Mouse (Mus musculus): ENCODE measurements around the gene Setd7. TPM values are rescaled to one million over a fixed set of nuclear protein-coding genes. Genes with fewer than 3 reads are reported as not detected.

Setd7 gene
- polyA plus RNA-seq, 1 experiment from 2014 or later, result 3.6 TPM

- WGBS, result 97% methylated on average over 5 of the region's 5 CpGs
- H3K4me1 ChIP-seq (ENCODE audit: control insufficient read depth, insufficient read depth, low read length), result no peaks in the 10 kb centered on the region
Observed at GRCm38 (mm10) chr3:51511983-51512382, 48.7 kb downstream of the Setd7 start.

GRCm38 (mm10) chr3:51510903-51511302 lies 49.8 kb downstream of the Setd7 start:
- Histone ChIP-seq H3K9ac (replicated peaks; ENCODE audit: low read length) (no peak overlapping the region), H3K4me3 (replicated peaks; ENCODE audit: low read depth, low read length) (no peak overlapping the region), H3K27ac (replicated peaks; ENCODE audit: low read depth, low read length) (no peak overlapping the region), H3K4me2 (ENCODE audit: low read length) (no peak overlapping the region), H3K27me3 (ENCODE audit: control insufficient read depth, insufficient read depth, low read length) (no peaks in the 10 kb centered on the region), H3K9me3 (ENCODE audit: control insufficient read depth, low read length) (no peaks in the 10 kb centered on the region), H3K36me3 (ENCODE audit: control insufficient read depth, insufficient read depth, low read length) (0 out of 2 replicates have a peak, but pooled peaks cover 4% of the 10 kb centered on the region), H3K4me1 (ENCODE audit: control insufficient read depth, insufficient read depth, low read length) (no peaks in the 10 kb centered on the region)
- DNase-seq (peak; percentile 85), ATAC-seq (ENCODE audit: low FRiP score, low TSS enrichment) (no peak)
- WGBS, result 32% methylated on average over 8 of the region's 8 CpGs

More at GRCm38 (mm10) chr3:51511983-51512382, 48.7 kb downstream of the Setd7 start:
- no peak overlapping the region for H3K9ac ChIP-seq (replicated peaks; ENCODE audit: low read length)
- ATAC-seq (ENCODE audit: low FRiP score, low TSS enrichment), result no peak
- H3K9me3 ChIP-seq (ENCODE audit: control insufficient read depth, low read length), result no peaks in the 10 kb centered on the region
- no peak overlapping the region for H3K27ac ChIP-seq (replicated peaks; ENCODE audit: low read depth, low read length)
- DNase-seq, result no peak
- H3K36me3 ChIP-seq (ENCODE audit: control insufficient read depth, insufficient read depth, low read length), result 0 out of 2 replicates have a peak, but pooled peaks cover 4% of the 10 kb centered on the region
- H3K27me3 ChIP-seq (ENCODE audit: control insufficient read depth, insufficient read depth, low read length), result no peaks in the 10 kb centered on the region
- H3K4me2 ChIP-seq (ENCODE audit: low read length), result no peak overlapping the region
- no peak overlapping the region for H3K4me3 ChIP-seq (replicated peaks; ENCODE audit: low read depth, low read length)

GRCm38 (mm10) chr3:51505465-51505864 lies 55.2 kb downstream of the Setd7 start:
- Histone ChIP-seq H3K9ac (replicated peaks; ENCODE audit: low read length) (no peak overlapping the region), H3K9me3 (ENCODE audit: control insufficient read depth, low read length) (no peaks in the 10 kb centered on the region), H3K4me2 (ENCODE audit: low read length) (no peak overlapping the region), H3K36me3 (ENCODE audit: control insufficient read depth, insufficient read depth, low read length) (no peaks in the 10 kb centered on the region), H3K27ac (replicated peaks; ENCODE audit: low read depth, low read length) (no peak overlapping the region), H3K4me3 (replicated peaks; ENCODE audit: low read depth, low read length) (no peak overlapping the region), H3K4me1 (ENCODE audit: control insufficient read depth, insufficient read depth, low read length) (no peaks in the 10 kb centered on the region), H3K27me3 (ENCODE audit: control insufficient read depth, insufficient read depth, low read length) (no peaks in the 10 kb centered on the region)
- ATAC-seq (ENCODE audit: low FRiP score, low TSS enrichment) (no peak), DNase-seq (no peak)
- 67% methylated on average over 19 of the region's 19 CpGs for WGBS

- Histone ChIP-seq H3K4me1 (ENCODE audit: control insufficient read depth, insufficient read depth, low read length) (no peaks in the 10 kb centered on the region), H3K36me3 (ENCODE audit: control insufficient read depth, insufficient read depth, low read length) (no peaks in the 10 kb centered on the region), H3K27me3 (ENCODE audit: control insufficient read depth, insufficient read depth, low read length) (no peaks in the 10 kb centered on the region), H3K9me3 (ENCODE audit: control insufficient read depth, low read length) (no peaks in the 10 kb centered on the region), H3K4me2 (ENCODE audit: low read length) (no peak overlapping the region), H3K4me3 (replicated peaks; ENCODE audit: low read depth, low read length) (no peak overlapping the region), H3K27ac (replicated peaks; ENCODE audit: low read depth, low read length) (no peak overlapping the region), H3K9ac (replicated peaks; ENCODE audit: low read length) (no peak overlapping the region)
- WGBS, result 56% methylated on average over 11 of the region's 11 CpGs
- no peak for ATAC-seq (ENCODE audit: low FRiP score, low TSS enrichment)
- no peak for DNase-seq
Observed at GRCm38 (mm10) chr3:51504385-51504952, 56.2 kb downstream of the Setd7 start.

GRCm38 (mm10) chr3:51499876-51500275 lies 60.8 kb downstream of the Setd7 start:
- H3K27me3 ChIP-seq (ENCODE audit: control insufficient read depth, insufficient read depth, low read length), result no peaks in the 10 kb centered on the region
- H3K4me1 ChIP-seq (ENCODE audit: control insufficient read depth, insufficient read depth, low read length), result no peaks in the 10 kb centered on the region
- no peak overlapping the region for H3K4me2 ChIP-seq (ENCODE audit: low read length)
- no peak overlapping the region for H3K27ac ChIP-seq (replicated peaks; ENCODE audit: low read depth, low read length)
- no peaks in the 10 kb centered on the region for H3K9me3 ChIP-seq (ENCODE audit: control insufficient read depth, low read length)
- H3K36me3 ChIP-seq (ENCODE audit: control insufficient read depth, insufficient read depth, low read length), result peaks cover 6% of the 10 kb centered on the region
- H3K4me3 ChIP-seq (replicated peaks; ENCODE audit: low read depth, low read length), result no peak overlapping the region
- 89% methylated on average over 4 of the region's 4 CpGs for WGBS
- DNase-seq (no peak), ATAC-seq (ENCODE audit: low FRiP score, low TSS enrichment) (no peak)
- no peak overlapping the region for H3K9ac ChIP-seq (replicated peaks; ENCODE audit: low read length)

GRCm38 (mm10) chr3:51498659-51499058 lies 62.0 kb downstream of the Setd7 start:
- no peak overlapping the region for H3K4me2 ChIP-seq (ENCODE audit: low read length)
- DNase-seq (no peak), ATAC-seq (ENCODE audit: low FRiP score, low TSS enrichment) (no peak)
- H3K27me3 ChIP-seq (ENCODE audit: control insufficient read depth, insufficient read depth, low read length), result no peaks in the 10 kb centered on the region
- no peaks in the 10 kb centered on the region for H3K4me1 ChIP-seq (ENCODE audit: control insufficient read depth, insufficient read depth, low read length)
- 86% methylated on average over 5 of the region's 5 CpGs for WGBS
- peaks cover 16% of the 10 kb centered on the region for H3K36me3 ChIP-seq (ENCODE audit: control insufficient read depth, insufficient read depth, low read length)
- H3K9ac ChIP-seq (replicated peaks; ENCODE audit: low read length), result no peak overlapping the region
- no peaks in the 10 kb centered on the region for H3K9me3 ChIP-seq (ENCODE audit: control insufficient read depth, low read length)
- H3K4me3 ChIP-seq (replicated peaks; ENCODE audit: low read depth, low read length), result no peak overlapping the region
- no peak overlapping the region for H3K27ac ChIP-seq (replicated peaks; ENCODE audit: low read depth, low read length)

GRCm38 (mm10) chr3:51497978-51498377 lies 62.7 kb downstream of the Setd7 start:
- peaks cover 22% of the 10 kb centered on the region for H3K36me3 ChIP-seq (ENCODE audit: control insufficient read depth, insufficient read depth, low read length)
- ATAC-seq (ENCODE audit: low FRiP score, low TSS enrichment) (no peak), DNase-seq (no peak)
- no peaks in the 10 kb centered on the region for H3K9me3 ChIP-seq (ENCODE audit: control insufficient read depth, low read length)
- H3K4me2 ChIP-seq (ENCODE audit: low read length), result no peak overlapping the region
- H3K27me3 ChIP-seq (ENCODE audit: control insufficient read depth, insufficient read depth, low read length), result no peaks in the 10 kb centered on the region
- H3K4me1 ChIP-seq (ENCODE audit: control insufficient read depth, insufficient read depth, low read length), result no peaks in the 10 kb centered on the region
- no peak overlapping the region for H3K4me3 ChIP-seq (replicated peaks; ENCODE audit: low read depth, low read length)
- 100% methylated on average over 1 of the region's 1 CpGs for WGBS
- H3K9ac ChIP-seq (replicated peaks; ENCODE audit: low read length), result no peak overlapping the region
- H3K27ac ChIP-seq (replicated peaks; ENCODE audit: low read depth, low read length), result no peak overlapping the region

GRCm38 (mm10) chr3:51495646-51496045 lies 65.0 kb downstream of the Setd7 start:
- WGBS, result 98% methylated on average over 9 of the region's 9 CpGs
- H3K9me3 ChIP-seq (ENCODE audit: control insufficient read depth, low read length), result no peaks in the 10 kb centered on the region
- peaks cover 22% of the 10 kb centered on the region for H3K36me3 ChIP-seq (ENCODE audit: control insufficient read depth, insufficient read depth, low read length)
- no peak overlapping the region for H3K4me2 ChIP-seq (ENCODE audit: low read length)
- H3K4me1 ChIP-seq (ENCODE audit: control insufficient read depth, insufficient read depth, low read length), result no peaks in the 10 kb centered on the region
- H3K4me3 ChIP-seq (replicated peaks; ENCODE audit: low read depth, low read length), result no peak overlapping the region
- H3K27me3 ChIP-seq (ENCODE audit: control insufficient read depth, insufficient read depth, low read length), result no peaks in the 10 kb centered on the region
- H3K27ac ChIP-seq (replicated peaks; ENCODE audit: low read depth, low read length), result no peak overlapping the region
- H3K9ac ChIP-seq (replicated peaks; ENCODE audit: low read length), result no peak overlapping the region
- DNase-seq (no peak), ATAC-seq (ENCODE audit: low FRiP score, low TSS enrichment) (no peak)

GRCm38 (mm10) chr3:51494466-51494865 lies 66.2 kb downstream of the Setd7 start:
- Histone ChIP-seq H3K27me3 (ENCODE audit: control insufficient read depth, insufficient read depth, low read length) (no peaks in the 10 kb centered on the region), H3K4me1 (ENCODE audit: control insufficient read depth, insufficient read depth, low read length) (no peaks in the 10 kb centered on the region), H3K4me3 (replicated peaks; ENCODE audit: low read depth, low read length) (no peak overlapping the region), H3K4me2 (ENCODE audit: low read length) (no peak overlapping the region), H3K9me3 (ENCODE audit: control insufficient read depth, low read length) (no peaks in the 10 kb centered on the region), H3K27ac (replicated peaks; ENCODE audit: low read depth, low read length) (no peak overlapping the region), H3K9ac (replicated peaks; ENCODE audit: low read length) (no peak overlapping the region), H3K36me3 (ENCODE audit: control insufficient read depth, insufficient read depth, low read length) (peaks cover 22% of the 10 kb centered on the region)
- WGBS, result 86% methylated on average over 2 of the region's 2 CpGs
- ATAC-seq (ENCODE audit: low FRiP score, low TSS enrichment) (no peak), DNase-seq (no peak)
